Mouse (Mus musculus) CH12.LX (cell line): Measurements from ENCODE around the gene Pold3.

Experiments used
- CTCF ChIP-seq, 2 experiments: IDR thresholded peaks in 1 of 2; conservative IDR thresholded peaks in 1 of 2; 2 replicates each; pipeline ENCODE4 v1.5.1; 2011 to 2012; ENCODE audit warnings: low read depth in 2 of 2, low read length in 2 of 2, improper control_type of control experiment in 1 of 2, inconsistent platforms in 1 of 2, mild to moderate bottlenecking in 1 of 2, moderate library complexity in 1 of 2
- POLR2A ChIP-seq: IDR thresholded peaks from 2 replicates; pipeline ENCODE4 v1.6.1; 2011; ENCODE audit warnings: low read depth, mild to moderate bottlenecking, improper control_type of control experiment, low read length
- RAD21 ChIP-seq: IDR thresholded peaks from 2 replicates; pipeline ENCODE4 v1.6.1; 2011; ENCODE audit warnings: low read depth, mild to moderate bottlenecking, low read length, improper control_type of control experiment, moderate library complexity
- USF1 ChIP-seq: IDR thresholded peaks from 2 replicates; pipeline ENCODE4 v1.6.1; 2014; ENCODE audit warnings: low read depth, mild to moderate bottlenecking, inconsistent platforms, low read length, improper control_type of control experiment
- USF2 ChIP-seq: conservative IDR thresholded peaks from 2 replicates; pipeline ENCODE4 v1.6.1; 2011; ENCODE audit warnings: low read depth, low read length, improper control_type of control experiment

GRCm38 (mm10) chr7:100043605-100044031, 77.7 kb downstream of the Pold3 start:
- TF ChIP-seq CTCF (conservative IDR thresholded peaks at IDR 0.05 in 1 of 2, IDR thresholded peaks at IDR 0.05 in 1 of 2; ENCODE audit: low read depth in 2 of 2, low read length in 2 of 2) (no peak), USF2 (no peak), USF1 (no peak), POLR2A (no peak), RAD21 (no peak)
